8 mouse cellular contexts compared by ENCODE assay signal in genomic region chr9:40537708-40538105, GRCm38 (mm10). TPM values are rescaled to one million over a fixed set of nuclear protein-coding genes. Genes with fewer than 3 reads are reported as not detected.
DNase-seq lines count a peak whose midpoint lies in the region; ATAC-seq lines count a peak whose summit lies in the region.

No protein-coding gene starts in this region.

- ATAC-seq in midbrain, embryonic 16.5 days = peak; percentile 86
- no peak for ATAC-seq in liver, embryonic 11.5 days (replicated peaks; ENCODE audit: low FRiP score)

- no peaks in the 10 kb centered on the region for H3K9me3 ChIP-seq in midbrain, embryonic 16.5 days (replicated peaks; ENCODE audit: control insufficient read depth, low read length, poor library complexity, severe bottlenecking)
- no peaks in the 10 kb centered on the region for H3K9me3 ChIP-seq in liver, embryonic 11.5 days (ENCODE audit: control insufficient read depth, low read length)

- no peaks in the 10 kb centered on the region for H3K27me3 ChIP-seq in midbrain, embryonic 16.5 days (ENCODE audit: control insufficient read depth, insufficient read depth, low read depth, low read length)
- no peaks in the 10 kb centered on the region for H3K27me3 ChIP-seq in liver, embryonic 11.5 days (replicated peaks; ENCODE audit: control insufficient read depth, insufficient read depth, low read length)

- intact Hi-C loops in left cerebral cortex, postnatal 14 days (cut with DNase I) = no loop called here

- no peaks in the 10 kb centered on the region for H3K4me1 ChIP-seq in midbrain, embryonic 16.5 days (ENCODE audit: control insufficient read depth, insufficient read depth, low read length)
- no peaks in the 10 kb centered on the region for H3K4me1 ChIP-seq in liver, embryonic 11.5 days (replicated peaks; ENCODE audit: control insufficient read depth, insufficient read depth, low read length)

- no peak overlapping the region for H3K4me3 ChIP-seq in midbrain, embryonic 16.5 days (ENCODE audit: low read depth, low read length)
- H3K4me3 ChIP-seq in liver, embryonic 11.5 days (ENCODE audit: low read depth, low read length) = no peak overlapping the region

- no peaks in the 10 kb centered on the region for H3K36me3 ChIP-seq in midbrain, embryonic 16.5 days (ENCODE audit: control insufficient read depth, insufficient read depth, low read length)
- no peaks in the 10 kb centered on the region for H3K36me3 ChIP-seq in liver, embryonic 11.5 days (ENCODE audit: control insufficient read depth, insufficient read depth, low read length)

- WGBS in midbrain, embryonic 16.5 days = 29% methylated on average over 2 of the region's 2 CpGs
- 38% methylated on average over 2 of the region's 2 CpGs for WGBS in liver, embryonic 11.5 days

- no peak overlapping the region for H3K4me2 ChIP-seq in midbrain, embryonic 16.5 days (ENCODE audit: low read length)
- H3K4me2 ChIP-seq in liver, embryonic 11.5 days = no peak overlapping the region

- peak overlapping the region; percentile 30; the same call in 1 of the 2 replicates for H3K27ac ChIP-seq in midbrain, embryonic 16.5 days (ENCODE audit: low read length)
- no peak overlapping the region for H3K27ac ChIP-seq in liver, embryonic 11.5 days (ENCODE audit: low read depth, low read length)

- DNase-seq in left cerebral cortex, postnatal 14 days (ENCODE audit: low spot score in 2 of 2) = peak; percentile 47 to 73
- no peak for DNase-seq in left cerebral cortex, adult 18-20 months (ENCODE audit: low spot score in 2 of 2)
- DNase-seq in cerebellum, postnatal 36 days = peak; percentile 99
- peak; percentile 69 to 70 for DNase-seq in heart, adult 9 months (ENCODE audit: low spot score in 2 of 2)
- DNase-seq in kidney, postnatal 14 days = peak; percentile 50
- DNase-seq in liver, embryonic 11.5 days (ENCODE audit: low spot score) = no peak
- DNase-seq in thymus, adult 18-20 months = no peak

- H3K9ac ChIP-seq in midbrain, embryonic 16.5 days (ENCODE audit: low read depth, low read length) = no peak overlapping the region
- no peak overlapping the region for H3K9ac ChIP-seq in liver, embryonic 11.5 days (ENCODE audit: low read depth, low read length)

RNA-seq across cellular contexts. Expression of gene Gramd1b, which starts 6.5 kb away (rescaled TPM):
- 100 to 1,000 TPM; 155 to 181 TPM for total RNA-seq in left cerebral cortex, postnatal 14 days (2021)
- 100 to 1,000 TPM; 154 to 171 TPM for total RNA-seq in left cerebral cortex, adult 18-20 months (2021)
- 16.7 and 20.3 TPM in 2 replicates for polyA plus RNA-seq in midbrain, embryonic 16.5 days (2015; fragmentation: Nextera tagmentation; extraction: Ambion mirVana)
- polyA plus RNA-seq in liver, embryonic 11.5 days (2014; fragmentation: Nextera tagmentation; extraction: Ambion mirVana) = 2.1 and 2.7 TPM in 2 replicates

Comparison
In these comparisons a context has a peak if more than half of its experiments do, and no peak if none do; other contexts are left out.
1. DNase-seq: peak in left cerebral cortex, postnatal 14 days (2 of 2), cerebellum, postnatal 36 days (2 of 2), heart, adult 9 months (2 of 2) and kidney, postnatal 14 days (single experiment); none in left cerebral cortex, adult 18-20 months (0 of 2), liver, embryonic 11.5 days (single experiment) and thymus, adult 18-20 months (0 of 2).